Mouse (Mus musculus) right cerebral cortex, postnatal 36 days (tissue): ENCODE data around the gene Ldlrad3.

Experiments used
- DNase-seq, 2 experiments: peaks; one replicate each; pipeline ENCODE4 v3.0.0; 2022; ENCODE audit warnings: low spot score in 2 of 2, mixed read lengths in 1 of 2

Ldlrad3 gene

GRCm38 (mm10) chr2:102002974-102003775, 183.0 kb downstream of the Ldlrad3 start:
- DNase-seq = no peak

- no peak for DNase-seq
Observed at GRCm38 (mm10) chr2:102002408-102002973, 183.7 kb downstream of the Ldlrad3 start.

GRCm38 (mm10) chr2:102001661-102002060, 184.5 kb downstream of the Ldlrad3 start:
- DNase-seq = no peak

GRCm38 (mm10) chr2:101998911-101999572, 187.1 kb downstream of the Ldlrad3 start:
- no peak for DNase-seq

GRCm38 (mm10) chr2:101997013-101997412, 189.2 kb downstream of the Ldlrad3 start:
- DNase-seq = no peak

GRCm38 (mm10) chr2:101992574-101993310, 193.4 kb downstream of the Ldlrad3 start:
- DNase-seq = no peak

- DNase-seq = no peak
Observed at GRCm38 (mm10) chr2:101991726-101992125, 194.5 kb downstream of the Ldlrad3 start.

- DNase-seq = no peak
Observed at GRCm38 (mm10) chr2:101986344-101987087, 199.7 kb downstream of the Ldlrad3 start.

- no peak for DNase-seq
Observed at GRCm38 (mm10) chr2:101983853-101984543, 202.2 kb downstream of the Ldlrad3 start.

GRCm38 (mm10) chr2:101983082-101983852, 202.9 kb downstream of the Ldlrad3 start:
- peak; percentile 82 to 87 for DNase-seq

- no peak for DNase-seq
Observed at GRCm38 (mm10) chr2:101981964-101982498, 204.2 kb downstream of the Ldlrad3 start.

- DNase-seq = no peak
Observed at GRCm38 (mm10) chr2:101981211-101981610, 205.0 kb downstream of the Ldlrad3 start.

GRCm38 (mm10) chr2:101980456-101980947, 205.7 kb downstream of the Ldlrad3 start:
- no peak for DNase-seq

- no peak for DNase-seq
Observed at GRCm38 (mm10) chr2:101978534-101979525, 207.4 kb downstream of the Ldlrad3 start.

GRCm38 (mm10) chr2:101976399-101977064, 209.7 kb downstream of the Ldlrad3 start:
- no peak for DNase-seq

- no peak for DNase-seq
Observed at GRCm38 (mm10) chr2:101973810-101974209, 212.4 kb downstream of the Ldlrad3 start.

GRCm38 (mm10) chr2:101967601-101968000, 218.6 kb downstream of the Ldlrad3 start:
- DNase-seq = no peak

GRCm38 (mm10) chr2:101967152-101967551, 219.0 kb downstream of the Ldlrad3 start:
- DNase-seq = no peak
